Mouse (Mus musculus) spleen, adult 2 months (tissue): ENCODE measurements around the gene Dnaic2.

Source experiments
- CTCF ChIP-seq: fragments of 200-500 bp; IDR thresholded peaks from 2 replicates; pipeline ENCODE4 v1.5.1; 2011; ENCODE audit warnings: mild to moderate bottlenecking, inconsistent platforms; ENCODE audit not compliant: insufficient read depth, insufficient read length, insufficient replicate concordance; ENCODE audit errors: extremely low read depth
- POLR2A ChIP-seq: fragments of 200-500 bp; IDR thresholded peaks from 2 replicates; pipeline ENCODE4 v1.6.1; 2011; ENCODE audit warnings: low read depth, low read length, inconsistent platforms

DNA sequence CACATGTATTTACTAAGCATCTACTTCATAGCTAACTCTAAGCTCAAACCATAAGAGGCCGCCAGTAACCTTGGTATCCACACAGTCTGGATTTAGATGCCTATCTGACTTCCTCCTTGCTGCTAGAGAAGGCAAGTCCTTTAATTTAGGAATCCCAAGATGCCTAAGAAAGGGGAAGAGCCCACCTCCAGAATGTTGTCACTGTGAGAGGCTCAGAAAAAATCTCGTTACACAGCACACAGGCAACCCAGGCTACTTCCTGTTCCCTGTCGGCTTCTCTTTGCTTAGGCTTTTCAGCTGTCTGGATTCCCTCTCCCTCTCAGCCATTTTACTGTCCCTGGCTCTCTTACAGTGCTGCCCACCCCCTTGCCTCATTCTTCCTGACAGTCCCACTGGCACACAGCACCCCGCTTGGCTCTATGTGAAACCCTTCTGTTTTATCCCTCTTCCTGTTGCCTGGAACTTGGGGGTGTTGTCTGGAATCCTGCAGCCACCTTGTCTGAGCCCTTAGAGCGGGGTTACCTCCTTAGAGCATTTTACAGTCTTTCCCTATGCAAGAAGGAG is 65.8 kb downstream of the Dnaic2 start:
- TF ChIP-seq CTCF: no peak
- TF ChIP-seq POLR2A: no peak
